Mouse (Mus musculus) myocyte (in vitro differentiated cells): ENCODE measurements at regions not wholly inside any gene's neighbourhood (a gene's known extent, or its start where the extent isn't known, plus 50 kb on each side); places are given as distances from the start of the nearest gene placed in this dataset.

Source experiments
- H3K27me3 ChIP-seq: one replicate; pipeline ENCODE4 v1.6.1; 2011; ENCODE audit not compliant: control insufficient read depth, insufficient read depth, insufficient read length
- H3K36me3 ChIP-seq: one replicate; pipeline ENCODE4 v1.6.1; 2011; ENCODE audit not compliant: control insufficient read depth, insufficient read depth
- H3K4me2 ChIP-seq: one replicate; pipeline ENCODE4 v1.6.1; 2011; ENCODE audit warnings: low read depth, control low read depth
- H3K4me3 ChIP-seq: one replicate; pipeline ENCODE4 v1.5.1; 2011; ENCODE audit warnings: mild to moderate bottlenecking, control low read depth, moderate library complexity
- H3K79me2 ChIP-seq: one replicate; pipeline ENCODE4 v1.6.1; 2011; ENCODE audit not compliant: control insufficient read depth, insufficient read depth
- H3ac ChIP-seq: one replicate; pipeline ENCODE4 v1.6.1; 2011; ENCODE audit not compliant: control insufficient read depth, insufficient read length
- CEBPB ChIP-seq: IDR thresholded peaks from 2 replicates; pipeline ENCODE4 v1.6.1; 2011; ENCODE audit warnings: mild to moderate bottlenecking, moderate library complexity; ENCODE audit not compliant: poor library complexity, insufficient read depth, severe bottlenecking
- E2F4 ChIP-seq: IDR thresholded peaks from one replicate; pipeline ENCODE4 v1.6.1; 2011; ENCODE audit warnings: mild to moderate bottlenecking, control low read depth, moderate library complexity; ENCODE audit not compliant: insufficient read depth
- MAX ChIP-seq: IDR thresholded peaks from one replicate; pipeline ENCODE4 v1.6.1; 2011; ENCODE audit warnings: low read depth, mild to moderate bottlenecking, control low read depth
- MYOD1 ChIP-seq, 3 experiments: IDR thresholded peaks; one replicate each; pipeline ENCODE4 v1.6.1; 2011; ENCODE audit warnings: control low read depth in 2 of 3, low read depth in 2 of 3, mild to moderate bottlenecking in 2 of 3, moderate library complexity in 1 of 3; ENCODE audit not compliant: insufficient read length in 2 of 3, control insufficient read depth in 1 of 3
- MYOG ChIP-seq, 3 experiments: IDR thresholded peaks; one replicate each; pipeline ENCODE4 v1.6.1; 2011; ENCODE audit warnings: control low read depth in 2 of 3, low read depth in 2 of 3, mild to moderate bottlenecking in 2 of 3; ENCODE audit not compliant: insufficient read length in 2 of 3, control insufficient read depth in 1 of 3, insufficient read depth in 1 of 3
- POLR2A ChIP-seq: IDR thresholded peaks from one replicate; pipeline ENCODE4 v1.6.1; 2011; ENCODE audit warnings: low read depth, mild to moderate bottlenecking, control low read depth, moderate library complexity; ENCODE audit not compliant: insufficient read length
- POLR2AphosphoS2 ChIP-seq: IDR thresholded peaks from one replicate; pipeline ENCODE4 v1.6.1; 2011; ENCODE audit warnings: low read depth, control low read depth; ENCODE audit not compliant: insufficient read length
- REST ChIP-seq: IDR thresholded peaks from one replicate; pipeline ENCODE4 v1.6.1; 2011; ENCODE audit warnings: mild to moderate bottlenecking, control low read depth, moderate library complexity; ENCODE audit not compliant: insufficient read depth, insufficient read length
- SRF ChIP-seq: IDR thresholded peaks from one replicate; pipeline ENCODE4 v1.6.1; 2011; ENCODE audit warnings: low read depth; ENCODE audit not compliant: control insufficient read depth, insufficient read length
- TCF12 ChIP-seq: IDR thresholded peaks from one replicate; pipeline ENCODE4 v1.6.1; 2011; ENCODE audit warnings: mild to moderate bottlenecking, control low read depth; ENCODE audit not compliant: poor library complexity, insufficient read depth, severe bottlenecking
- TCF3 ChIP-seq: IDR thresholded peaks from one replicate; pipeline ENCODE4 v1.6.1; 2011; ENCODE audit warnings: low read depth, control low read depth; ENCODE audit not compliant: insufficient read length
- USF1 ChIP-seq: IDR thresholded peaks from one replicate; pipeline ENCODE4 v1.6.1; 2011; ENCODE audit warnings: low read depth, mild to moderate bottlenecking, control low read depth, moderate library complexity

GRCm38 (mm10) chr12:77067115-77067514 is 105.1 kb upstream of the Max start:
- no peak for TF ChIP-seq TCF12
- TF ChIP-seq MYOG (IDR thresholded peaks at IDR 0.05; ENCODE audit: control insufficient read depth in 1 of 3, insufficient read depth in 1 of 3, insufficient read length in 2 of 3, low read depth in 2 of 3) = no peak
- TF ChIP-seq SRF = no peak
- no peak for TF ChIP-seq E2F4
- no peak for TF ChIP-seq MYOD1 (IDR thresholded peaks at IDR 0.05; ENCODE audit: control insufficient read depth in 1 of 3, insufficient read length in 2 of 3, low read depth in 2 of 3)
- no peak for TF ChIP-seq USF1
- no peak for TF ChIP-seq POLR2A
- no peak for TF ChIP-seq TCF3

DNA sequence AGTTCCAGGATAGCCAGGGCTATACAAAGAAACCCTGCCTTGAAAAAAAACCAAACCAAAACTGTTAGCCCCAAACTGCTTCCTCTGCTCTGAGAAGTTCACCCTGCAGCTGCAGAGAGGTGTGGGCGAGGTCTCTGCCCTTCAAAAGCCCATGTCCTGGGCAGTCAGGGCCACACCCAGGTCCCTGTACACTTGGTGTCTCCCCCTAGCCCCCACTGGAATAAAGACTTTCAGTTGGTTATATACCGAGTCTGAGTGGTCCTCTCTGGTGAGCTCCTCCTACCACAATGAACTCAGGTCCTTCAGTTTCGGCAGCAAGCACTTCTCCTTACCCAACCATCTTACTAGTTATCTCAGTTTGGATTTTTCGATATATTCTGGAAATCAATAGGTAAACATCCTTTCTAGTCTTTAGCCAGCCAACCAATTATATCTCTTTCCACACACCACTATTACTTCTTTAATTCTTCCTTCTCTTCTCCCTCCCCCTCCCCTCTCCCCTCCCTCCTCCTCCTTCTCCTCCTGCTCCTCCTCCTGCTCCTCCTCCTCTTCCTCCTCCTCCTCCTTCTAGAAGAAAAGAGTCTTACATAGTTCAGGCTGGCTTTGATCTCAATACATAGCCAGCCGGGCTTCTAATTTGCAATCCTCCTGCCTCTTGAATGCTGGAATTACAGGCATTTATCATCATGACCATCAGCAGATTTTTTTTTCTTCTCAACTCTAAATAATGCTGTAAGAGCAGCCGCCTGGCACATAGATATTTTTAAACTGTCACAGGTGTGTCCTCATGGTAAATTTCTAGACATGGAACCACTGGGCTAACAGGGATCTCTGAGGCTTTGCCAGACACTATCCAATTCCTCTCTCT is 103.9 kb upstream of the Max start:
- Histone ChIP-seq H3K36me3 (no peaks in the 10 kb centered on the region), H3K4me3 (no peak overlapping the region), H3K79me2 (no peaks in the 10 kb centered on the region), H3ac (no peak overlapping the region), H3K4me2 (no peak overlapping the region), H3K27me3 (no peaks in the 10 kb centered on the region)
- TF ChIP-seq MYOD1 (IDR thresholded peaks at IDR 0.05; ENCODE audit: control insufficient read depth in 1 of 3, insufficient read length in 2 of 3, low read depth in 2 of 3) (no peak), REST (no peak), MAX (no peak), SRF (no peak), POLR2A (no peak), MYOG (IDR thresholded peaks at IDR 0.05; ENCODE audit: control insufficient read depth in 1 of 3, insufficient read depth in 1 of 3, insufficient read length in 2 of 3, low read depth in 2 of 3) (no peak)

More at GRCm38 (mm10) chr12:77067115-77067514, 105.1 kb upstream of the Max start:
- no peaks in the 10 kb centered on the region for H3K36me3 ChIP-seq
- no peak overlapping the region for H3K4me2 ChIP-seq
- no peaks in the 10 kb centered on the region for H3K27me3 ChIP-seq
- no peak overlapping the region for H3K4me3 ChIP-seq
- H3K79me2 ChIP-seq = no peaks in the 10 kb centered on the region
- no peak overlapping the region for H3ac ChIP-seq

GRCm38 (mm10) chr12:77064048-77064447 is 102.0 kb upstream of the Max start:
- Histone ChIP-seq H3ac (no peak overlapping the region), H3K27me3 (no peaks in the 10 kb centered on the region), H3K4me3 (no peak overlapping the region), H3K79me2 (no peaks in the 10 kb centered on the region), H3K4me2 (no peak overlapping the region), H3K36me3 (no peaks in the 10 kb centered on the region)
- TF ChIP-seq MAX (no peak), TCF3 (no peak), MYOG (IDR thresholded peaks at IDR 0.05; ENCODE audit: control insufficient read depth in 1 of 3, insufficient read depth in 1 of 3, insufficient read length in 2 of 3, low read depth in 2 of 3) (no peak), USF1 (no peak), CEBPB (no peak), POLR2AphosphoS2 (no peak), SRF (no peak), POLR2A (no peak), MYOD1 (IDR thresholded peaks at IDR 0.05; ENCODE audit: control insufficient read depth in 1 of 3, insufficient read length in 2 of 3, low read depth in 2 of 3) (no peak), TCF12 (no peak)

- H3K27me3 ChIP-seq = no peaks in the 10 kb centered on the region
- no peaks in the 10 kb centered on the region for H3K36me3 ChIP-seq
- TF ChIP-seq POLR2A = no peak
- TF ChIP-seq MAX = no peak
- no peak for TF ChIP-seq REST
- no peak for TF ChIP-seq MYOG (IDR thresholded peaks at IDR 0.05; ENCODE audit: control insufficient read depth in 1 of 3, insufficient read depth in 1 of 3, insufficient read length in 2 of 3, low read depth in 2 of 3)
- no peak for TF ChIP-seq E2F4
- TF ChIP-seq MYOD1 (IDR thresholded peaks at IDR 0.05; ENCODE audit: control insufficient read depth in 1 of 3, insufficient read length in 2 of 3, low read depth in 2 of 3) = no peak
- TF ChIP-seq TCF12 = no peak
- no peak for TF ChIP-seq TCF3
- no peak for TF ChIP-seq SRF
- no peak for TF ChIP-seq POLR2AphosphoS2
- no peak for TF ChIP-seq USF1
- TF ChIP-seq CEBPB = no peak
- H3K79me2 ChIP-seq = no peaks in the 10 kb centered on the region
- no peak overlapping the region for H3K4me2 ChIP-seq
- no peak overlapping the region for H3K4me3 ChIP-seq
- no peak overlapping the region for H3ac ChIP-seq
Observed at GRCm38 (mm10) chr12:77061562-77061847, 99.5 kb upstream of the Max start.

- H3K27me3 ChIP-seq = no peaks in the 10 kb centered on the region
- TF ChIP-seq POLR2A (no peak), TCF12 (no peak), MAX (no peak), SRF (no peak), MYOD1 (IDR thresholded peaks at IDR 0.05; ENCODE audit: control insufficient read depth in 1 of 3, insufficient read length in 2 of 3, low read depth in 2 of 3) (no peak), E2F4 (no peak)
- H3K36me3 ChIP-seq = no peaks in the 10 kb centered on the region
- no peaks in the 10 kb centered on the region for H3K79me2 ChIP-seq
- H3K4me2 ChIP-seq = peak overlapping the region; percentile 43
- H3K4me3 ChIP-seq = no peak overlapping the region
- H3ac ChIP-seq = no peak overlapping the region
Observed at GRCm38 (mm10) chr12:77060766-77061561, 99.0 kb upstream of the Max start.
